Mouse (Mus musculus) lung, embryonic 14.5 days (tissue): ENCODE measurements around the gene Nup188. TPM values are rescaled to one million over a fixed set of nuclear protein-coding genes. Genes with fewer than 3 reads are reported as not detected.

Experiments used
- ATAC-seq: fragments of 200-750 bp; cut with Nextera tagmentation; 2 replicates; pipeline ENCODE4 v1.8.0; 2017; ENCODE audit warnings: mild to moderate bottlenecking, moderate TSS enrichment, moderate library complexity; ENCODE audit not compliant: insufficient read depth
- DNase-seq: peaks from one replicate; pipeline ENCODE4 v3.0.0-alpha.2; 2015
- H3K27ac ChIP-seq: fragments of 300-500 bp; sonication (generic); 2 replicates; pipeline ENCODE4 v1.5.1; 2014; ENCODE audit warnings: low read depth, mild to moderate bottlenecking, moderate library complexity
- H3K27me3 ChIP-seq: fragments of 300-500 bp; sonication (generic); 2 replicates; pipeline ENCODE4 v1.6.1; 2014; ENCODE audit warnings: low read length, control low read depth; ENCODE audit not compliant: insufficient read depth
- H3K36me3 ChIP-seq: fragments of 300-500 bp; sonication (generic); 2 replicates; pipeline ENCODE4 v1.6.1; 2014; ENCODE audit warnings: control low read depth; ENCODE audit not compliant: insufficient read depth
- H3K4me1 ChIP-seq: fragments of 300-500 bp; sonication (generic); 2 replicates; pipeline ENCODE4 v1.6.1; 2014; ENCODE audit warnings: antibody characterized with exemption, control low read depth; ENCODE audit not compliant: insufficient read depth
- H3K4me2 ChIP-seq: fragments of 300-500 bp; sonication (generic); 2 replicates; pipeline ENCODE4 v1.6.1; 2014; ENCODE audit warnings: mild to moderate bottlenecking
- H3K4me3 ChIP-seq: fragments of 300-500 bp; sonication (generic); 2 replicates; pipeline ENCODE4 v1.5.1; 2014; ENCODE audit warnings: low read depth, low read length
- H3K9ac ChIP-seq: fragments of 300-500 bp; sonication (generic); 2 replicates; pipeline ENCODE4 v1.6.1; 2014
- H3K9me3 ChIP-seq: fragments of 300-500 bp; sonication (generic); 2 replicates; pipeline ENCODE4 v1.6.1; 2016; ENCODE audit warnings: low read depth, low read length, control low read depth
- CTCF ChIP-seq: IDR thresholded peaks from 2 replicates; pipeline ENCODE4 v1.5.1; 2016; ENCODE audit warnings: antibody characterized with exemption, low read depth
- WGBS: fragments of 180-500 bp; shearing (Covaris S2); extraction: QIAGEN DNeasy Blood & Tissue Kit; methylation state at CpG from one replicate; pipeline ENCODE4 v1.1.7; 2014; 5-methylcytosine and 5-hydroxymethylcytosine counted together
- polyA plus RNA-seq: library from polyadenylated mRNA; unstranded; fragments of >200 nt; fragmentation: Nextera tagmentation; extraction: Ambion mirVana; gene quantifications from 2 replicates; pipeline ENCODE4 v1.2.1, GENCODE M21; 2014

Gene Nup188
- polyA plus RNA-seq, 1 experiment from 2014 or later: 56.0 TPM

DNA sequence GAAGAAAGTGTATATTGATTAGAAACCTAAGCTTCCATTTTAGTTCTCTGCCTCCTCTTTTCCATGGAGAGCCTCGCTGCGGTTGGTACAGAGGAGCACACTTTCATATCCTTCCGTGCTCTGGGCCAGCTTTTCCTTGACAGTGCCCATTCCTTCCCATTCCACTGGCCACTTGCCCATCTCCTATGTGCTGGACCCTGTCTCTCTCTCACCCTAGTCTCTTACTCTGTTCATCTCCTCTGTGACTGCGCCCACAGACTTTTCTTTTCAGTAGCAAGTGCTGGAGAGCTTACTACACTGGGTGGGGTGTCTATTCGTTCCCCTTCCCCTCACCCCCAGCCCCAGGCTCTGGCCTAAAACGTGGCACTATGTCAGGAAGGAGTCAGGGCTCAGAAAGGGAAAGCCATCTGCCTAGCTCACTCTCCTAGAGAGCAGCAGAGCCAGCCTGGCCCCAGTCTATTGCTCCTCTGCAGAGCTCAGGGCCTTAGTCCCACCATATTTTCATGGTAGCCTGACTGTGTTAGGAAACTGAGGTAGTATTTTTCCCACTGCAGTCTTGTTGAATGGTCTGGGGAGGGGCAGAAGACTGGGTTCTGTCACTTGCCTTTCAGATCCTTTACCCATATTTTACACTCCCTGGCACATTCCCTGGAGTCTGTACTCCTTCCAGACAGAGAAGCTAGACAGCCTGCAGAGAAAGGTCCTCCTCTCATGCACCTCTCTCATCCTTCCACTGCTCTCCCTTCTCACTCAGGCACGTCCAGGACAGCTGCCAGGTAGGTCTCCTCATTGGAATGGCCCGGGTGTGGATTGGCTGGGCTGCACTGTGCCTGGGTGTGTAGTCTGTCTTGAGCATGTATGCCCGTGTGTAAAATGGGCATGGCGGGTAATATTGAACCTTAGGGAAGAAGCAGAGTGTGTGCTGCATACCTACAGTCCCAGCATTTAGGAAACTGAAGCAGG, 35.8 kb upstream of the Nup188 start:
- Histone ChIP-seq H3K27ac (no peak overlapping the region), H3K4me2 (no peak overlapping the region), H3K4me3 (no peak overlapping the region), H3K9ac (no peak overlapping the region), H3K9me3 (no peaks in the 10 kb centered on the region), H3K4me1 (no peaks in the 10 kb centered on the region), H3K27me3 (no peaks in the 10 kb centered on the region), H3K36me3 (peaks cover 62% of the 10 kb centered on the region)
- TF ChIP-seq CTCF: no peak
- DNase-seq (no peak), ATAC-seq (no peak)
- WGBS: 80% methylated on average over 10 of the region's 10 CpGs

DNA sequence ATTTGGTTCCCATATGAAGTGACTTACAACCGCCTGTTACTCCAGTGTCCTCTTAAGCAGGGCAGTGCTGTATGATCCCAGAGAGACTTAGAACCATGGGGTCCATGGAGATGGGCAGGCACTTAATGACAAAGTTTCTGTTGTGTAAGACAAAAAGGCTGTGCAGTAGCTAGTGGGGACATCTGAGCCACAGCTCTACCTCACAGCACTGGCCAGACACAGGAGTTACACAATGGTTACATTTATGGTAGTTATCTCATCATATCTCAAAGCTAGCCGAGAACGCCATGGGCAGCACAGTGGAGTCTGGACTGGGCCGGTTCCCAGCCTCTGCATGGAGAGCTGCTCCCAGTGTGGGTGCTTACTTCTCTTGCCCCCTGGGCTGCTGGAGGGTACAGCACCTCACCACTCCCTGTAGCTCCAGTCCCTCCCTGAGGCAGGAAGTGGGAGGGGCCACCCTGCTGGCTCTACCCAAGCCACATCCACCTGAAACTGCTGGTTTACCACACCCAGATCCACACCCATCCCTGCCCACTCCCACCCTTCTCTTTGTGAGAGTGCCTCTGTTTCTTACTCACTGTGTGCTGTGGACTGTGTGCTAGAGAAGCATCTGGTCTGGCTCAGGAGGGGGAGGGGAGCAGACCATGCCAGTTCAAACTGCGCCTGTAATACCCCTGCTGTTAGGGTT, 34.6 kb upstream of the Nup188 start:
- DNase-seq: no peak
- H3K27me3 ChIP-seq: no peaks in the 10 kb centered on the region
- peak overlapping the region; percentile 18; the same call in 1 of the 2 replicates for H3K27ac ChIP-seq
- H3K4me2 ChIP-seq: no peak overlapping the region
- H3K9me3 ChIP-seq: no peaks in the 10 kb centered on the region
- no peaks in the 10 kb centered on the region for H3K4me1 ChIP-seq
- no peak overlapping the region for H3K4me3 ChIP-seq
- peaks cover 63% of the 10 kb centered on the region for H3K36me3 ChIP-seq
- no peak for TF ChIP-seq CTCF
- peak; percentile 35; the same call in 1 of the 2 replicates for ATAC-seq
- 74% methylated on average over 5 of the region's 5 CpGs for WGBS
- no peak overlapping the region for H3K9ac ChIP-seq

DNA sequence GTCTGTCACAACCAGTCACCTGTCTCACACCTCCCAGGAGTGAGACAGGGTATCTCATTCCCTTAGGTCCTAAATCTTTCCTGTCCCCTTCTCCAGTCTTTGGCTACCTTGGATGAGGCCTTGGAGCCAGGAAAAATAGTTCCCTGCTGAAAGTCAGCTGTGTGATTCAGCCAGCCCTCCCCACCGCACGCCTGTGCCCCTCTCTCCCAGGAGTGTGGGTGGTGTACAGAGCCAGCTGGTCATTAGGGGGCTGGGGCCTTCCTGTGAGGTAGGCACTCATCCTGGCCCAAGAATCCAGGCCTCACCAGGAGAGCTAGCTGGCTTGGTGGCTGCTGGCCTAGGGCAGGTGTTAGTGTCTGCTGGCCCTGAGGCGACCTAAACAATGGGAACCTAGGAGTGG, 33.7 kb upstream of the Nup188 start:
- Histone ChIP-seq H3K27me3 (no peaks in the 10 kb centered on the region), H3K4me1 (no peaks in the 10 kb centered on the region), H3K9ac (no peak overlapping the region), H3K36me3 (peaks cover 70% of the 10 kb centered on the region), H3K4me2 (no peak overlapping the region), H3K27ac (no peak overlapping the region), H3K4me3 (no peak overlapping the region), H3K9me3 (no peaks in the 10 kb centered on the region)
- TF ChIP-seq CTCF: no peak
- 75% methylated on average over 3 of the region's 3 CpGs for WGBS
- ATAC-seq (no peak), DNase-seq (no peak)

DNA sequence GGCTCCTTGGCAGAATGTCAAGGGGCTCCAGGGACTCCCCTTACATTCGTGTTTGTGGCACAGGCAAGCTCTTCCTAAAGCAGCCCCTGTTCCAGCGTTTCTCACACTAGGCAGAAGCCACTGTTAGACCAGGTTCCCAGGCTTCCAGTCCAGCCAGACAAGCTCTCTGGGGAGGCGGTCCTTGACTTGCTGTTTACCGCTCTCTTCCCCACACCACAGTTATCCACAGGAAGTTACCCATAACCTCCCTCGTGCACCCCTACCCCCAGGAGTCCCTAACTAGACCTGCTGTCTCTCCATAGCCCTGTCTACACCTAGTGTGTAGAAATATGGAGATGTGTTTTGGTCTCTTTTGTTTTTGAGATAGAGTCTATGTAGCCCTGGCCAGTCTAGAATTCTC, 32.4 kb upstream of the Nup188 start:
- Histone ChIP-seq H3K4me3 (no peak overlapping the region), H3K9ac (no peak overlapping the region), H3K27me3 (no peaks in the 10 kb centered on the region), H3K27ac (no peak overlapping the region), H3K4me1 (no peaks in the 10 kb centered on the region), H3K36me3 (peaks cover 68% of the 10 kb centered on the region), H3K9me3 (no peaks in the 10 kb centered on the region), H3K4me2 (no peak overlapping the region)
- ATAC-seq (no peak), DNase-seq (no peak)
- no peak for TF ChIP-seq CTCF
- 83% methylated on average over 5 of the region's 5 CpGs for WGBS

DNA sequence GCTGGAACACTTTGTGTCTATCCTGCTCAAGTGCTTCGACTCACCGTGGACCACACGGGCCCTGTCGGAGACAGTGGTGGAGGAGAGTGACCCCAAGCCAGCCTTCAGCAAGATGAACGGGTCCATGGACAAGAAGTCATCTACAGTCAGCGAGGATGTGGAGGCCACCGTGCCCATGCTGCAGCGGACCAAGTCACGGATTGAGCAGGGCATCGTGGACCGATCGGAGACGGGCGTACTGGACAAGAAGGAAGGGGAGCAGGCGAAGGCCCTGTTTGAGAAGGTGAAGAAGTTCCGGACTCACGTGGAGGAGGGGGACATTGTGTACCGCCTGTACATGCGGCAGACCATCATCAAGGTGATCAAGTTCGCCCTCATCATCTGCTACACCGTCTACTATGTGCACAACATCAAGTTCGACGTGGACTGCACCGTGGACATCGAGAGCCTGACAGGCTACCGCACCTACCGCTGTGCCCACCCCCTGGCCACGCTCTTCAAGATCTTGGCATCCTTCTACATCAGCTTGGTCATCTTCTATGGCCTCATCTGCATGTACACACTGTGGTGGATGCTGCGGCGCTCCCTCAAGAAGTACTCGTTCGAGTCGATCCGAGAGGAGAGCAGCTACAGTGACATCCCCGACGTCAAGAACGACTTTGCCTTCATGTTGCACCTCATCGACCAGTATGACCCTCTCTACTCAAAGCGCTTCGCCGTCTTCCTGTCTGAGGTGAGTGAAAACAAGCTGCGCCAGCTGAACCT, 30.4 kb upstream of the Nup188 start:
- Histone ChIP-seq H3K36me3 (peaks cover 68% of the 10 kb centered on the region), H3K4me2 (no peak overlapping the region), H3K9ac (no peak overlapping the region), H3K27me3 (no peaks in the 10 kb centered on the region), H3K9me3 (no peaks in the 10 kb centered on the region), H3K27ac (no peak overlapping the region), H3K4me3 (no peak overlapping the region), H3K4me1 (no peaks in the 10 kb centered on the region)
- ATAC-seq: no peak
- DNase-seq: no peak
- WGBS: 94% methylated on average over 42 of the region's 42 CpGs
- no peak for TF ChIP-seq CTCF

DNA sequence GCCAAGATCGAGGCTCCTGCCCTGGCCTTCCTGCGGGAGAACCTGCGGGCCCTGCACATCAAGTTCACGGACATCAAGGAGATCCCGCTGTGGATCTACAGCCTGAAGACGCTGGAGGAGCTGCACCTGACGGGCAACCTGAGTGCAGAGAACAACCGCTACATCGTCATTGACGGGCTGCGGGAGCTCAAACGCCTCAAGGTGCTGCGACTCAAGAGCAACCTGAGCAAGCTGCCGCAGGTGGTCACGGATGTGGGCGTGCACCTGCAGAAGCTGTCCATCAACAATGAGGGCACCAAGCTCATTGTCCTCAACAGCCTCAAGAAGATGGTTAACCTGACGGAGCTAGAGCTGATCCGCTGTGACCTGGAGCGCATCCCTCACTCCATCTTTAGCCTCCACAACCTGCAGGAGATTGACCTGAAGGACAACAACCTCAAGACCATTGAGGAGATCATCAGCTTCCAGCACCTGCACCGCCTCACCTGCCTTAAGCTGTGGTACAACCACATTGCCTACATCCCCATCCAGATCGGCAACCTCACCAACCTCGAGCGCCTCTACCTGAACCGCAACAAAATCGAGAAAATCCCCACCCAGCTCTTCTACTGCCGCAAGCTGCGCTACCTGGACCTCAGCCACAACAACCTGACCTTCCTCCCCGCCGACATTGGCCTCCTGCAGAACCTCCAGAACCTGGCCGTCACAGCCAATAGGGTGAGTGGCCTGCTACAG, 29.4 kb upstream of the Nup188 start:
- 95% methylated on average over 30 of the region's 30 CpGs for WGBS
- ATAC-seq (no peak), DNase-seq (no peak)
- Histone ChIP-seq H3K27me3 (no peaks in the 10 kb centered on the region), H3K4me3 (no peak overlapping the region), H3K27ac (no peak overlapping the region), H3K4me2 (no peak overlapping the region), H3K9ac (no peak overlapping the region), H3K36me3 (peaks cover 73% of the 10 kb centered on the region), H3K9me3 (no peaks in the 10 kb centered on the region), H3K4me1 (no peaks in the 10 kb centered on the region)
- no peak for TF ChIP-seq CTCF
